Mouse (Mus musculus): ENCODE data around the gene Opcml. TPM values are rescaled to one million over a fixed set of nuclear protein-coding genes. Genes with fewer than 3 reads are reported as not detected.
A peak's percentile ranks its signal among the peaks of the same experiment; 100 is the strongest.

Gene Opcml
- total and polyA plus RNA-seq, 2 experiments from 2014 or later: 0.49 to 0.57 TPM

- Histone ChIP-seq H3K9me3 (replicated peaks; ENCODE audit: control insufficient read depth, low read length) (no peaks in the 10 kb centered on the region), H3K27me3 (ENCODE audit: control insufficient read depth, insufficient read depth, low read length) (no peaks in the 10 kb centered on the region), H3K27ac (ENCODE audit: low read depth) (no peak overlapping the region), H3K4me1 (ENCODE audit: control insufficient read depth, insufficient read depth) (no peaks in the 10 kb centered on the region), H3K4me2 (ENCODE audit: low read depth, low read length) (no peak overlapping the region), H3K9ac (replicated peaks; ENCODE audit: low read depth, low read length) (no peak overlapping the region), H3K36me3 (replicated peaks; ENCODE audit: control insufficient read depth, insufficient read depth, low read length) (no peaks in the 10 kb centered on the region), H3K4me3 (ENCODE audit: low read depth, low read length) (no peak overlapping the region)
- no peak for DNase-seq (ENCODE audit: low spot score)
- WGBS: 72% methylated on average over 10 of the region's 10 CpGs
- no peak for ATAC-seq (ENCODE audit: insufficient read depth, low read depth)
- TF ChIP-seq EP300 (IDR thresholded peaks at IDR 0.05; ENCODE audit: low read depth): no peak
- no peak for TF ChIP-seq CTCF (IDR thresholded peaks at IDR 0.05; ENCODE audit: low read depth)
These were observed 941.4 kb downstream of the Opcml start for GRCm38 (mm10) chr9:28731811-28732602.

DNA sequence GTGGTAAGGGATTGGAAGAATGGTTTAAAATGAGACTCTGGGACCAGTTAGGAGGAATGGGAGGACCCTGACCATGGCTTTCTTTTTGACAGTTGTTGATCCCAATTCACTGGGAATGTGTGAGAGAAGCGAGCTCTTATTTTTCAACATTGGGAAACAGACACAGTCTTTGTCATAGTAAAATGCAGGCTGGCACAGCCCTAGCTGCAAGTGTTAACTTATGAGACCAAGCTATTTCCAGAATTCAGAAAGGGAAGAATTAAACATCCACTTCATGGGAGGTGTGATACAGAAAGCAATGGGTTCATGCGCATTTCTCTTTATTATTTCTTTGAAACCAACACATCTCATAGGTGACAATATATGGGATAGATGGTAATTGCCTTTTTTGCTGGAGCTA, 947.4 kb downstream of the Opcml start:
- Histone ChIP-seq H3K9me3 (replicated peaks; ENCODE audit: control insufficient read depth, low read length) (no peaks in the 10 kb centered on the region), H3K27ac (ENCODE audit: low read depth) (no peak overlapping the region), H3K4me1 (ENCODE audit: control insufficient read depth, insufficient read depth) (no peaks in the 10 kb centered on the region), H3K4me3 (ENCODE audit: low read depth, low read length) (no peak overlapping the region), H3K9ac (replicated peaks; ENCODE audit: low read depth, low read length) (no peak overlapping the region), H3K4me2 (ENCODE audit: low read depth, low read length) (no peak overlapping the region), H3K36me3 (replicated peaks; ENCODE audit: control insufficient read depth, insufficient read depth, low read length) (no peaks in the 10 kb centered on the region), H3K27me3 (ENCODE audit: control insufficient read depth, insufficient read depth, low read length) (no peaks in the 10 kb centered on the region)
- ATAC-seq (ENCODE audit: insufficient read depth, low read depth) (no peak), DNase-seq (ENCODE audit: low spot score) (no peak)
- TF ChIP-seq CTCF (IDR thresholded peaks at IDR 0.05; ENCODE audit: low read depth) (no peak), EP300 (IDR thresholded peaks at IDR 0.05; ENCODE audit: low read depth) (no peak)
- WGBS: 89% methylated on average over 2 of the region's 2 CpGs

DNA sequence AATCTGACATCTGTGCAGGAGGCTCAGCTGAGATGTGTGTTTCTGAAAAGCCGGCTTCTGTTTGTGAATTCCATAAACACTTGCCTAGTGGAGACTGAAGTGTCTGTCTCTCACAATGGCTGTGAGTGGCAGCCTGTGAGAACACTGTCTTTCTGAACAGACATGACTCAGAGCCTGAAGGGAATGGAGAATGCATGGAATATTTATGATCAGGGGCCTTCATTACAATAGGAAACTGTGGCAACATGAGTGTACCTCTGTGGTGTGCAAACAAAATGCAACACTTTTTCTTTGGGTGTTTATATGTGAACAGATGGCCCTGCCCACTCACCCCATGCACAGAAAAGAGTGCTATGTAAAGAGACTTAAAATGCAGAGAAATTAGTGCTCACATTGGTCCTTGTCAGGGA, 947.9 kb downstream of the Opcml start:
- ATAC-seq (ENCODE audit: insufficient read depth, low read depth): no peak

DNA sequence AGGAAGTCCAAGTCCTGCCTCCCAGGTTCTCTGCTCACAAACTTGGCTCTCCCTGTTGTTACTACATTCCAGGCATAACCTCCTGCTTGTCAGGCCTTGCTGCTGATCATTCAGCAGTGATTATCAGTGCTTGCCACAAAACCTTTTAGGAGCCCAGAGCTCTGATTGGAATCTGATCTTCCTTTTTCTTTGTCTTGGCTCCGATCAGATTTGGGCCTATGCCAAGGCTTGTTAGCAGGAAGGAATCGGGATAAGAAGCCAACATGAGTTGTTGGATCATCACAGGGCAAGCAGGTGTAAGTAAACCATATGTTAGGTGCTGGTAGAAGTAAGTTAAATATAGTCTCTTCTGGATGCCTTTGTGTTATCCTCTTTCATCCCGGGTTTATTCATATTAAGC, 954.2 kb downstream of the Opcml start:
- Histone ChIP-seq H3K9ac (replicated peaks; ENCODE audit: low read depth, low read length) (no peak overlapping the region), H3K27ac (ENCODE audit: low read depth) (no peak overlapping the region)

More for the DNA sequence above, 947.9 kb downstream of the Opcml start:
- no peak overlapping the region for H3K4me3 ChIP-seq (ENCODE audit: low read depth, low read length)
- H3K27me3 ChIP-seq (ENCODE audit: control insufficient read depth, insufficient read depth, low read length): no peaks in the 10 kb centered on the region
- TF ChIP-seq CTCF (IDR thresholded peaks at IDR 0.05; ENCODE audit: low read depth) (no peak), EP300 (IDR thresholded peaks at IDR 0.05; ENCODE audit: low read depth) (no peak)
- H3K4me2 ChIP-seq (ENCODE audit: low read depth, low read length): no peak overlapping the region
- DNase-seq (ENCODE audit: low spot score): no peak
- H3K4me1 ChIP-seq (ENCODE audit: control insufficient read depth, insufficient read depth): no peaks in the 10 kb centered on the region
- no peaks in the 10 kb centered on the region for H3K36me3 ChIP-seq (replicated peaks; ENCODE audit: control insufficient read depth, insufficient read depth, low read length)
- no peak overlapping the region for H3K27ac ChIP-seq (ENCODE audit: low read depth)
- H3K9ac ChIP-seq (replicated peaks; ENCODE audit: low read depth, low read length): no peak overlapping the region
- no peaks in the 10 kb centered on the region for H3K9me3 ChIP-seq (replicated peaks; ENCODE audit: control insufficient read depth, low read length)
- whole genome bisulfite sequencing: 31% methylated on average over 1 of the region's 1 CpGs

DNA sequence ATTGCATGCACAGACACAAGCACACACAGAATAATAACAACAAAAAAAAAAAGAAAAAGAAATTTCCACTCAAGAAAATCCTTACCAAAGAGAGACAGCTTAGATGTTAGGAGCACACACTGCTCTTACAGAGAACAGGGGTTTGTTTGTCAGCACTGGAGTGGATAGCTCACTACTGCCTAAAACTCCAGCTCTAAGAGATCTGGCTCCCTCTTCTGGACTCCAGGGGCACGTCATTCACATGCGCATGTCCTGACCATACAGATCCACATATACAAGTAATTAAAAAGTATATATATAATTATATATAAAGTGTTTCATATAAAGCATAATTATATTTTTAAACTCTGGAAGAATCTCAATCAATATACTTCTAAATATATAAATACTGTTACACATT, 958.3 kb downstream of the Opcml start:
- no peak for DNase-seq (ENCODE audit: low spot score)
- Histone ChIP-seq H3K9me3 (replicated peaks; ENCODE audit: control insufficient read depth, low read length) (no peaks in the 10 kb centered on the region), H3K36me3 (replicated peaks; ENCODE audit: control insufficient read depth, insufficient read depth, low read length) (no peaks in the 10 kb centered on the region), H3K4me2 (ENCODE audit: low read depth, low read length) (no peak overlapping the region), H3K4me3 (ENCODE audit: low read depth, low read length) (no peak overlapping the region), H3K9ac (replicated peaks; ENCODE audit: low read depth, low read length) (no peak overlapping the region), H3K27ac (ENCODE audit: low read depth) (no peak overlapping the region), H3K27me3 (ENCODE audit: control insufficient read depth, insufficient read depth, low read length) (no peaks in the 10 kb centered on the region), H3K4me1 (ENCODE audit: control insufficient read depth, insufficient read depth) (0 out of 2 replicates have a peak, but pooled peaks cover 2% of the 10 kb centered on the region)
- 86% methylated on average over 2 of the region's 2 CpGs for whole genome bisulfite sequencing
- no peak for ATAC-seq (ENCODE audit: insufficient read depth, low read depth)
- TF ChIP-seq CTCF (IDR thresholded peaks at IDR 0.05; ENCODE audit: low read depth) (peak; percentile 41), EP300 (IDR thresholded peaks at IDR 0.05; ENCODE audit: low read depth) (no peak)

More for the DNA sequence above, 954.2 kb downstream of the Opcml start:
- ATAC-seq (ENCODE audit: insufficient read depth, low read depth): no peak
- no peak for DNase-seq (ENCODE audit: low spot score)
- Histone ChIP-seq H3K4me1 (ENCODE audit: control insufficient read depth, insufficient read depth) (0 out of 2 replicates have a peak, but pooled peaks cover 2% of the 10 kb centered on the region), H3K4me3 (ENCODE audit: low read depth, low read length) (no peak overlapping the region), H3K36me3 (replicated peaks; ENCODE audit: control insufficient read depth, insufficient read depth, low read length) (no peaks in the 10 kb centered on the region), H3K9me3 (replicated peaks; ENCODE audit: control insufficient read depth, low read length) (no peaks in the 10 kb centered on the region), H3K27me3 (ENCODE audit: control insufficient read depth, insufficient read depth, low read length) (no peaks in the 10 kb centered on the region), H3K4me2 (ENCODE audit: low read depth, low read length) (no peak overlapping the region)
- WGBS: 34% methylated on average over 3 of the region's 3 CpGs
- TF ChIP-seq CTCF (IDR thresholded peaks at IDR 0.05; ENCODE audit: low read depth): no peak
- TF ChIP-seq EP300 (IDR thresholded peaks at IDR 0.05; ENCODE audit: low read depth): no peak
